Mouse (Mus musculus) right cerebral cortex, postnatal 10 days (tissue): ENCODE data around the gene Gzmm.
A peak's percentile ranks its signal among the peaks of the same experiment; 100 is the strongest.

ENCODE experiments used
- DNase-seq, 2 experiments: peaks; one replicate each; pipeline ENCODE4 v3.0.0; 2021; ENCODE audit warnings: low spot score in 2 of 2

Gzmm gene

DNA sequence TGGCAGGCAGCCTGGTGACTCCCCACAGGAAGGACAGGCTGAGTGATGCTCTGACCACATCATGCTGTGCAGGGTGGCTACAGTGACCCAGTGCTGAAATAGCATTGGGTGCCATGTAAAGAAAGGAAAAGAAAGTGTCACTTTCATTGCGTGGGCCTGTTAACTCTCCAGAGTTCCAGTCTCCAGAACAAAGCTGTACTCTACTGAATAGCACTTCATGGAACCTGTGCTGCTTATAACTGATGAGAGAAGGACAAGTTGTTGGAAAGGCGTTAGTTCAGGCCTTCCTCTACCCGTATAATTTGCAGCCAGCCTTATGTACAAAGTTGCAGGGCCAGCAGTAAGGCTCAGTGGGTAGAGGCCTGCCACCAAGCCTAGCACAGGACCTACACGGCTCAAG lies at the start of gene Gzmm:
Gene Gzmm (plus strand): TSS at position 301 of the 400 bp plus-strand sequence.
- no peak for DNase-seq

DNA sequence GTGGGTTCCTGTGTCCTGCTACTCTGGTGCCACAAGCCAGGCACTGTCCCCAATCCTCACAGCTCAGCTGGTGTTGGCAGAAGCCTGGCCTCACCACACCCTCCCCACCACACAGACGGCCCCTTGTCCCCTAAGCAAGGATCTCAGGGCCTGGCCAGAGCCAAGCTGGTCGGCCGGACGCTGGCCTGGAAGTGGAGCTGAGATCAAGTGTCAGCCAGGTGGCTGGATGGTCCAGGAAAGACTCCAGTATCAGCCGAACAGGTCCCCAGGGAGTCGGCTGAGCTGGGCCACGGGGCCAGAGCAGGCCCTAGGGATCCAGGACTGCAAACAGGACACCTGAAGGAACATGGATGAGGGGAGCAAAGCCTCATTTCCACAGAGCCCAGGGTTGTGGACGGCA lies 43.1 kb upstream of the Gzmm start, which contains the start of gene Odf3l2:
Gene Odf3l2 (minus strand): TSS at position 28 of the 400 bp plus-strand sequence.
- DNase-seq, result no peak

DNA sequence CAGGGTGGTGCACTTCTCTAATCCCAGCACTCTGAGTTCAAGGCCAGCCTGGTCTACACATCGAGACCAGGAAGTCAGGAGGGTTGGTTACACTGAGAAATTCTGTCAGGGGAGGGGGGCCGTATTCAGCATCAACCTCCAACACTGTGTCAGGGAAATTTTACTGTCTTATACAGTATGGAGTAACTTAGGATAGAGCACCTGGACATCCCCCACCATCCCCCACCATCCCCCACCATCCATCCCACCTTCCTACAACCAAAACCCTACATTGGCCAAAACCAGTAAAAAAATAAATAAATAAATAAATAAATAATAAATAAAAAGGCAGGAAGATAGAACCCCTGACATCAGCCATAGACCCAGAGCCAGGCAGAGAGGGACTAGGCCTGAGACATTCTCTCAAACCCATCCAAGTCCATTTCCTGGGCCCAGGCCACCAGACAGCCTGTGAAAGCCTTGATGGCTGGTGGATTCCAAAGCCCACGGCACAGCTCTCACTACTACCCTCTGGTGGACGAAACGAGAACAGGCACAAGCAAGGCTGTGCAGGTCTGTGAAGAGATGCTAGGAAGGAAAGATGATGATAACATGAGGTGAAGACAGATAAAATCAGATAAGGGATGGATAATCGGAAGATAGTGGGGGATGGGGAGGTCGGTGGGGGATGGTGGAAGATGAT lies 39.6 kb upstream of the Gzmm start:
- peak; percentile 79 to 85 for DNase-seq

DNA sequence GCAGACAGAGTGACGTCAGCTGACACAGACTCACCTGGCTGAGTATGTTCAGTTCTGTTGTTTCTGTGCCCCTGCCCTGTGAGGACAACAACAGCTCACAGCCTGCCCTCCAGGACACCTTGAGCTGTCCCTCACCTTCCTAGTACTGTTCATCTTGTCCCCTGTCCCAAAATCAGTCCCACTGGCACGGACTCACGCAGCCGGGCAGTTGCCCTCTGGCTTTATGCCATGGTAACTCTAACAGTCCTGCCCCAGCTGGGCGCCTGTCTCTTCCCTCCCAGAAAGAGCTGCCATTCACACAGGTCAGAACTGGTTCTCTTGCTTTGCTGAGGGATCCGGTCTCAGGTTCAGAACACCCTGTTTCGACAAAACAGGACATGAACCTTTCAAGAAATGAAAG lies 36.0 kb upstream of the Gzmm start:
- DNase-seq, result no peak

DNA sequence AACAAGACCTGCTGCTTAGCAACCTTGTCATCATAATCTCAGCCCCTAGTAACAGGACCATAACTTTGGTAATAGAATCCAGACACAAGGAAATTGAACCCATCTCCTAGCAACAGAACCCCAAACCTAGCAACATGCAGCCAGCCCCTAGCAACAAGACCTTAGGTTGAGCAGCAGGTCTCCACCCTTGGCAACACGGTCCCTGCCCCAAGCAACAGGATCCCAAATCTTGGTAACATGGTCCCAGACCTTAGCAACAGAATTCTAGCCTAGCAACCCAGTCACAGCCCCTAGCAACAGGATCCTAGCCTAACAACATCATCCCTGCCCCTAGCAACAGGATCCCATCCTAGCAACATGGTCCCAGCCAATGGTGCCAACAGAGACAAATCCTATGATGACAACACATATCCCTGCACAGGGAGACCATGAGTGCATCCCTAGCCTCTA lies 33.8 kb upstream of the Gzmm start:
- DNase-seq, result peak; percentile 76 to 92

DNA sequence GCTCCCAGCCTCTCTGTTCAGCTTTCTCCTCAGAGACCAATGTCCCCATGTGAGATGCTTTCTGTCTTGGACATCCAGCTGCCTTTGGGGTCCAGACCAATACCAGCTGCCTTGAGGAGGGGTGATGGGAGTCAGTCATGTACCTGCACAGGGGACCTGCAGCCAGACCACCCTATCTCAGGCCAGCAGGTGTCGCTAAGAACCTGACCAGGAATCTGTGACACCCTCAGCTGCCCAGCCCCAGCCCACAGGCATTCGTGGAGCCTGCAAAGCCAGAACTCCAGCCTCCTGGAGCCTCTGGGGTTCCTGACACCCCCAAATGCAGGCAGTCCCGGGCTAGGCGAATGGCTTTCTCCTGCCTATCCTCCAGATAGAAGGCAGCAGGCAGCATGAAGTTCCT lies 30.0 kb upstream of the Gzmm start:
- DNase-seq, result no peak

DNA sequence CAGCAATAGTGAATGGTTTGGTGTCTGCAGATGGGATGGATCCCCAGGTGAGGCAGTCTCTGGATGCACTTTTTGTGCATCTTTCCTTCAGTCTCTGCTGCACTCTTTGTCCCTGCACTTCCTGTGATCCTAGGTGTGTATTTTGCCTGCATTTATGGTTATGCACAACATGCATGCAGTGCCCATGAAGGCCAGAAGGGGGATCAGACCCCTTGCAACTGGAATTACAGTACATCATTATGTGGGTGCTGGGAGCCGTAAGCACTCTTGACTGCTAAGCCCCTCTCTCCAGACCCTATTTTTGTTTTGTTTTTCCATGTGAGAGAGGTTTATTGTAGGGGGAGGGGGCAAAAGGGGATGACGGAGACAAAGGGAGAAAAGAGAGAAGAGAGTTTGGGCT lies 28.5 kb upstream of the Gzmm start:
- no peak for DNase-seq

DNA sequence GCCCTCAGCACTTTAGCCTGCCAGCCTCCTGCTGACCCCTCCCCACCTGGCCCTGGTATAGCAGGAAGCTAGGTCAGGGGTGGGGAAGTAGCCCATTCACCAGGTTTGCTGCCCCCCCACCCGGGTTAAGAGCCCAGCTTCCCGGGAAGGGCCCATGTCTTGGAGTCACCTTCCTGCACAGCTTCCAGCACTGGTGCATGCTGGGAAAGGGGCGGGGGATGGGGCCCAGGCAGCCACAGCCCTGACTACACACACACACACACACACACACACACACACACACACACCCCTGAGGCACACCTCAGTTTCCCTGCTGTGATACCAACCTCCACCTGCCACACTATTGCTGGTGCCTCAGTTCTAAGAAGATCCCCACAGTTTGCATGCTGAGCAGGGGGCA lies 27.0 kb upstream of the Gzmm start:
- DNase-seq, result peak in 1 of 2 experiments; percentile 26

DNA sequence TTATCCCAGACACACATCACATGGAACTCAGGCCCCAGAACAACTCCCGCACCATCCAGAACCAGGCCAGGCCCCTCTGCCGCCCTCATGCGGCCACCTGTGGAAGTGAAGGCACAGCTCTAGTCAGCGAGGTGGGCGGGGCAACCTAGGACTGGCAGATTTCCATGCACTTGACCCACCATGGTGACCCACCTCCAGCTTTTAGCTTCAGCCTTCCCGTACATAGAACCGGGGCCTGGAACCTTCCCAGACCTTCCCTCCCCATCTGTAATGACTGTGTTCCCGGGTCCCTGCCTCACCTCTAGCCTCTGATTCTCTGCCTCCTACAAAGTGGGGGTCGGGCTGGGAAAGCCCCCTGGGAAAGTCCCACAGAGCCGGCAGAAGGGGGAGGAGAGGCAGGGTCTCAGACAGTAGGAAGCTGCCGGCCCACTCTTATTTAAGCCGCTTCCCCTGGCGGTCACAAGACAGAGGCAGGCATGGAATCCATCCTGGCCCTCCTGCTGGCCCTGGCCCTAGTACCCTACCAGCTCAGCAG lies 24.6 kb upstream of the Gzmm start, which contains the start of gene Madcam1:
Gene Madcam1 (plus strand): TSS at position 429 of the 535 bp plus-strand sequence.
- peak; percentile 64 to 75 for DNase-seq

DNA sequence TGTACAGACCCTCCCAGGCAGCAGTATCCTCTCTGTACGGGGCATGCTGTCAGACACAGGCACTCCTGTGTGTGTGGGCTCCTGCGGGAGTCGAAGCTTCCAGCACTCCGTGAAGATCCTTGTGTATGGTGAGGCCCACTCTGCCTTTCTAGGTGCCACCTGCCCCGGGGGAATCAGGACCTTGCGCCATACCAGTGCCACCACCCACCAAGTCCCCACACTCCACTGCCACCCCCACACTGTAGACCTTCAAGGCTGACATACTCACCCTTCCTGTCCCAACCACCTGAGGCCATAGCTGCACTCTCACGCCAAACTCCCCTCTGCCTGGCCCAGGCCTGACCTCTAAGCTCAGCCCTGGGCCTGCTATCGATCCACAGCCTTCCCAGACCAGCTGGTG lies 23.8 kb upstream of the Gzmm start:
- DNase-seq, result no peak

DNA sequence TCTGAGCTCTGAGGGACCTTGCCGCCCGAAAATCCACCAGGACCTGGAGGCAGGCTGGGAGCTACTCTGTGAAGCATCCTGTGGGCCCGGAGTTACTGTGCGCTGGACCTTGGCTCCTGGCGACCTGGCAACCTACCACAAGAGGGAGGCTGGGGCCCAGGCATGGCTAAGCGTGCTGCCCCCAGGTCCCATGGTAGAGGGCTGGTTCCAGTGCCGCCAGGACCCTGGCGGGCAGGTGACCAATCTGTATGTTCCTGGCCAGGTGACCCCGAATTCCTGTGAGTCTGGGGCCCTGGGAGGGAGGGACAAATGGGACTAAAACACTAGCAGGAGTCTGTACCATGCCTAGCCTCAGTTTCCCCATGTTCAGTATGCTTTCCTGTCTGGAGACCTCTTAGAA lies 22.3 kb upstream of the Gzmm start:
- DNase-seq, result peak in 1 of 2 experiments; percentile 38

DNA sequence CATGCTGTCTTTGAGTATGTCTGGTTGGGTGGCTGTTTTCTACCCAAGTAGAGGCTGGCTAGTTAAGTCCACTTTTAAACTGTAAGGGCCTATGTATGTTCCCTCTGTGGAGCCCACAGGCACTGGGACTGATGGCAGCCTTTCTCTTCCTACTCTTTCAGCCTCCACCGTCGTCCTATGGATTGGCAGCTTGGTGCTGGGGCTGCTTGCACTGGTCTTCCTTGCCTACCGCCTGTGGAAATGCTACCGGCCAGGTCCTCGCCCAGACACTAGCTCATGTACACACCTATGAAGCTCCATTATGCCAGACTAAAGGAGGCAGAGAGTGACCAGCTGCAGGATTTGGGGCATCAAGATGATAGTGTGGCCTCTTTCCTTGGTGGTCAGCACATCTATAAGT lies 20.7 kb upstream of the Gzmm start:
- DNase-seq, result peak in 1 of 2 experiments; percentile 44

DNA sequence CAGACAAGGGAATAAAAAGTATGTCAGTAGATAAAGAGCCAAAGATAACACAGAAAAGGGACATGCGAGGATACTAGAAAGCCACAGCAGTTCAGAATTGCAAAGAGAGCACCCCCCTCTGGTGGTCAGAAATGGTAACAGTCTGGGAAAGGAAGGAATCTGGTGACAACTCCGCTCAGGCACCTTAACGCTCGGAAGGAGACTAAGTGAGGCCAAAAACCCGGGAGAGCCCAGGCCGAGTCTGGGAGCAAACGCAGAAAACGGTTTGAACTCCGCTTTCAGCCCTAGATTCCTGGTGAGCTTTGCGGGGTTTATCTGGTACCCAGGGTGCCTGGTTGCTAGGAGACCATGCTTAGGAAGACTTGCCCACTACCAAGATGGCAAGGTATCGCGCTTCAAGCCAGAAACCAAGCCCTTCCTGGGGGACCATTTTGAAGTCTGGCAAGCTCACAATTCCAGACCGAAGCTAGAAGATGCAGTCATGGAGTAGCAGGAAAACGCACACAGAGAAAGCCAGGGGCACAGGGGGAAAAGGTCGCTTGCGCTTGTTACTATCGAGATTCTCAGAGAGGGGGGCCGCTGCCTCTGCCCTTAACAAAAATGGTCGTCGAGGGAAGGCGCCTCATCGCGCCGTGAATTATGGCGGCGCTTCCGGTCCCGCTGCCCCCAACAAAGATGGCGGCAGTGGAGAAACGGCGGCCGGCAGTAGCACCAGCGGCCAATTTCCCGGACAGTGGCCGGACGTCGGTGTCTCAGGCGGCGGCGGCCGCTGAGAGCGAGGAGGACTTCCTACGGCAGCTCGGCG lies 19.8 kb upstream of the Gzmm start, which contains the start of gene Tpgs1:
Gene Tpgs1 (plus strand): TSS at position 599 of the 805 bp plus-strand sequence.
- peak; percentile 93 to 95 for DNase-seq

DNA sequence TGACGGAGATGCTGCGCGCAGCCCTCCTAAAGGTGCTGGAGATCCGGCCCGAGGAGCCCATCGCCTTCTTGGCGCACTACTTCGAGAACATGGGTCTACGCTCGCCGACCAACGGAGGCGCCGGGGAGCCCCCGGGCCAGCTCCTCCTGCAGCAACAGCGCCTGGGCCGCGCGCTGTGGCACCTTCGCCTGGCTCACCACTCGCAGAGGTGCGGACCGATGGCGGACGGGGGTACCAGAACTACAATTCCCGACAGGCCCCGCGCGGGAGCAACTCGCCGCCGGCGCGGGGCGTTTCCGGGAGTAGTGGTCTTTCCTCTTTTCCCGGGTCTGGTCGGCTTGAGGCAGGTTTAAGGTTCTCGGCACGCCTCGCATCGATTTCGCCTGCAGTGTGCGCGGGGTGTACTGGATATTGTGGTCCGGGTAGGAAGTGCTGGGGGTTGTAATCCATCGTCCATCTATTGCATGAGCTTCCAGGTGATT lies 19.2 kb upstream of the Gzmm start:
- peak; percentile 91 to 92 for DNase-seq

DNA sequence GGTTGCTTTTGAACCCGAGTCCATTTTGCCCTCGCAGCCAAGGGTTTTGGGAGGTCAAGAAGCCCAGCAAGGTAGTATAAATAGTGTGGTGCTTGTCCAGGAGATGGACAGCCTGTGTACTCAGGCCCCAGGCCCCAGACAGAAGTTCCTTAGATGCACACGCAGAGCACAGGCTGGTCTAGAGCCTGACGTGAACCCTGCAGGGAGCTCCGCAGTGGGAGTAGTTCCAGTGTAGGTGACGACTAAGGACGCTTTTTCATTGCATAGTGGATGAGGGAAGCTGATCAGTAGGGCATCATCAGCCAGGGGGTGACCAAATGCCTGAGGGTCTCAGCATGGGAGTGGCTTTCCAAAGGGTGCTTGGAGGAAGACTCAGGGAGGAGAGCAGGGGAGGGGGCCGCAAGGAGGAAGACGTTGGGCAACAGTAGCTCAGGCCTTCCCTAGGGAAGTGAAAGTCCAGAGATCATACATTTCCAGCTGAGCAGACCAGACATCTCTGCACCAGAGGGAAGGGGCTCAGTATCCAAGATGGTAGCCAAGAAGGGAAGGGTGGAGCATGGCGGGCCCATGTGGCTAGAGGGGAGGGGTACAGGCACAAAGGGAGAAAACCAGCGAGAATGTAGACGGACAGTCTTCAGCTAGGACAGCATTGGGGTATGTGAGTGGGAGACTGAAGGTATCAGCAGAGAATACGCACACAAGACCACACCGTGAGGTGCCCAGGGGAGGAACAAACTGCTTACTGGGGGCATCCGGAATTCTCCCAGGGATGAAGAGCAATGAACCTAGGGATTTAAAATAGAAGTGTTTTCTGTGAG lies 18.5 kb upstream of the Gzmm start:
- DNase-seq, result peak in 1 of 2 experiments; percentile 61

DNA sequence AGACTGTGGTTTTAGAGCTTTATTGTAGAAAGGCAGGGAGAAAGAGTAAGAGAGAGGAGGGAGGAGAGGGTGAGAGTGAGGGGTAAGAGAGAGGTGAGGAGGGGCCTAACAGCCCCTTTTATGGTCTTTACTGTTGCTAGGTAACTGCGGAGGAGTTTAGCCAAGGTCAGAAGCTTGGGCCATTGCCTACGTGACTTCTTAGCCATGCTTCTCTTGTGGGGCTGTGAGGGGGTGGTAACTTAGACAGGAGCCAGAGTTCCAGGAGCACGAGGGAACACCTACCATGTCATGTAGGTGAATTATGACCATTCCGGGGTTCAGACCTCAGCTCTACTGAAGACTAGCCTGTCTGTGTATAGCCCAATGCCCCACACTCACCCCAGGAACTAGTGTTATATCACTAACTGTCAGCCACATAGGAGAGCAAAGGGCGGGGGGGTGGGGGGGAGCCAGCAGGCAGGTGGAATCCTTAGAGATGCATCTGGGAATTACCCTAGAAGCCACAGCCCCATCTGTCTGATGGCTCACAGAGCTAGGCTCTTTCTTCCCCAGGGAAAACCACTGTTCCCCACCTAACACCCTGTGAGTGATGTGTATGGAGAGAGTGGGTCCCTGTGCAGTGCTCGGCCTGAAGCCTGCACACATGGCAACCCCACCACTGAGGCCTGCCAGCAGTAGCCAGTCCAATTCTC lies 17.3 kb upstream of the Gzmm start:
- no peak for DNase-seq

DNA sequence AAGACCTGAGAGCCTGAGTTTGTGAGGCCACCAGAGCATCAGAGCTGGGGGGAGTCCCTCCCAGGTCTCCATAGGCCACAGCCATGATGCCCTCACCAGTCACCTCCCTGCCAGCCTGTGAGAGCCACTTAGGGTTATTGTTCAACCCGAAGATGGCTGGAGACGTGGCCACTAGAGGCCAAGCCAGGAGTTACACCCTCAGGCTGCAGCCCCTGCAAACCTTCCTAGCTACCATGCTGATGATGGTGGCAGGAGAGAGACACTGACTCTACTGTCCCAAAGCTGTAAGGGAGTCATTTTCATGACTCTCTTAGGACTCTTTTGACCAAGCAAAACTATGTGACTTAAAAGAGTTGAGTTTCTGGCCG lies 16.7 kb upstream of the Gzmm start:
- no peak for DNase-seq

DNA sequence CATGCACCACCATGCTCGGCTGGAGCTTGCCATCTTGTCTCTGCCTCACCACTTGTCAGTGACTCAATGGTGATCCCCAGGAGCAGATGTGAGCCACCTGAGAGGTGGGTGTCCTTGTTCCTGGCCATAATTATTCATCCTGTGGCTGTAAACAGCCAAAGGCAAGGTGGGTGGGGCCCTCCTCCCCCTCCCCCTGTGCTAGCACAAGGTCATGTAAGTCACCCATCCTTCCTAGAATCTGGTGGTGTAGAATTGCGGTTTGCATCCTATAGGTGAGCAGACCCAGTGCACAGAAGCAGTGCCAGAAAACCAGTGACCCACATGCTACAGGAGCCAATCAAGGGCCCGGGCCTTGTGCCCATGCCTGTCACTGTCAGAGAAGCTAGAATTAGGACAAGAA lies 15.8 kb upstream of the Gzmm start:
- peak in 1 of 2 experiments; percentile 36 for DNase-seq

DNA sequence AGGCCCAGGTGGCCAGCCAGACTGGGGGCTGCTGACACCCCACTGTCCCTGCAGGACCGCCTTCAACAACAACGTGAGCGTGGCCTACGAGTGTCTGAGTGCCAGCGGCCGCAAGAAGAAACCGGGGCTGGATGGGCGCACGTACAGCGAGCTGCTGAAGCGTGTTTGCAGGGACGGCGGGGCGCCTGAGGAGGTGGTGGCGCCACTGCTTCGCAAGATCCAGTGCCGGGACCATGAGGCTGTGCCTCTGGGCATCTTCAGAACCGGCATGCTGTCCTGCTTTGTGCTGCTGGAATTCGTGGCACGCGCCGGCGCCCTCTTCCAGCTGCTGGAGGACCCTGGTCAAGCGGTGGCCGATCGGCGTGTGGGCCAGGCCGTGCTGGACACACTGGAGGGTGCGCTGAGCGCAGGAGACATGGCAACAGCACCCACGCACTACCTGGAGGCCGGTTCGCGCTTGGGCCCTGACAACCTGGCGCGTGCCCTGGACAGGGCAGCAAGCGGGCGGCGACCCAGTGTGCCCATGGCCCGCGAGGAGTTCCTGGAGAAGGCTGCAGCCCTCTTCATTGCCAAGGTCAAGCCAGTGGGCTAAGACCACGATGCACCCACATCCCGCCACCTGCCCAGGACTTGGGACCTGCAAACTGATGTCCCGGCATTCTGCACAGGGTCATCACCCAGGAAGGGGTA lies 13.3 kb upstream of the Gzmm start:
- no peak for DNase-seq
